Mouse (Mus musculus) large intestine, adult 2 months (tissue): ENCODE measurements at regions not wholly inside any gene's neighbourhood (a gene's known extent, or its start where the extent isn't known, plus 50 kb on each side); places are given as distances from the start of the nearest gene placed in this dataset.

Experiments used
- DNase-seq: peaks from one replicate; pipeline ENCODE4 v3.0.0-alpha.2; 2012; ENCODE audit warnings: low read depth, low spot score
- WGBS: fragments of 180-500 bp; shearing (Covaris S2); methylation state at CpG from one replicate; pipeline ENCODE4 v1.1.7; 2018; 5-methylcytosine and 5-hydroxymethylcytosine counted together

GRCm38 (mm10) chr1:73392077-73392476 is 376.4 kb upstream of the Tnp1 start:
- no peak for DNase-seq
- WGBS = 64% methylated on average over 10 of the region's 10 CpGs

GRCm38 (mm10) chr1:73389976-73390375 is 374.3 kb upstream of the Tnp1 start:
- DNase-seq = no peak
- 85% methylated on average over 3 of the region's 3 CpGs for WGBS

- no peak for DNase-seq
- 79% methylated on average over 3 of the region's 3 CpGs for WGBS
Measured at GRCm38 (mm10) chr1:73389174-73389573, 373.5 kb upstream of the Tnp1 start.

GRCm38 (mm10) chr1:73381578-73381977 is 365.9 kb upstream of the Tnp1 start:
- DNase-seq = no peak
- 46% methylated on average over 9 of the region's 9 CpGs for WGBS

DNA sequence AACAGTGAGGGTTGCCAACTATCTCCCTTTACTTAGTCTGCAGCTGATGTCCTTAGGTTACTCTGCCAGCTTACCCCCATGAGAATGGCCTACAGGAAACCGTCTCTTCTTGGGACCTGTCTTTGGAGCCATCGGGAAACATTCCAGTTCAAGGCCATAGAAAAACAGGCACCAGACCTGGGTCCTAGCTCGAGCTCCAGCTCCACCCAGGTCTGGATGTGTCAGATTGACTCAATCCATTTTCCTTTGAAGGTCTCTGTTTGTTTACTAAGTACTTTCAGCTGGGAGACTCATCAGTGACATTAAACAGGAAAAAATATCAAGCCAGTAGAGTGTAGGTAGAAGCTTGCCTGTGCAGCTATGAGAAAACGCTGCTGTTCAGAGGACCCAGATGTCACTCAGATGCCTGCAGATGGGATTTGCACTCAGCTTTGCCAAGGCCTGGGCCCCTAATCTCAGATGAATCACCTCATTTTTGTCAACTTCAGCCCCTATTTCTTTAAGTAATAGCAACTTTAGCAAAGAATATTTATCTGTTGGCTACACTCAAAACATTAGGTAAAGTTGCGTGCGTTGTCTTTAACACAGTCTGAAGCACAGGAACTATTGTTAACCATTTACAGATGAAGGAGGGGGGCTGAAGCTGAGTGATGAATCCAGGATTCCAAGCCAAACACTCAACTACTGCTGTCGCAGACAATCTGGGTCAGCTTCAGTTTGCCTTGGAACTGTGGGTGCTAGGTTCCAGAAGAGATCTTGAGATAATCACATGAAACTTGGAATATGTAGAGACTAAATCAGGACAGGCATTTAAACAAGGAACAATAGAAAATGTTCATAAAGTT is 359.0 kb upstream of the Tnp1 start:
- 41% methylated on average over 7 of the region's 7 CpGs for WGBS
- no peak for DNase-seq

- no peak for DNase-seq
- 54% methylated on average over 5 of the region's 5 CpGs for WGBS
Measured at GRCm38 (mm10) chr1:73368222-73368621, 352.5 kb upstream of the Tnp1 start.

GRCm38 (mm10) chr1:73365842-73366241 is 350.1 kb upstream of the Tnp1 start:
- WGBS = 55% methylated on average over 4 of the region's 4 CpGs
- DNase-seq = no peak

GRCm38 (mm10) chr1:73364300-73364683 is 348.6 kb upstream of the Tnp1 start:
- WGBS = 77% methylated on average over 7 of the region's 7 CpGs
- DNase-seq = no peak

- no peak for DNase-seq
- WGBS = 25% methylated on average over 7 of the region's 7 CpGs
Measured at GRCm38 (mm10) chr1:73363549-73364299, 348.0 kb upstream of the Tnp1 start.

DNA sequence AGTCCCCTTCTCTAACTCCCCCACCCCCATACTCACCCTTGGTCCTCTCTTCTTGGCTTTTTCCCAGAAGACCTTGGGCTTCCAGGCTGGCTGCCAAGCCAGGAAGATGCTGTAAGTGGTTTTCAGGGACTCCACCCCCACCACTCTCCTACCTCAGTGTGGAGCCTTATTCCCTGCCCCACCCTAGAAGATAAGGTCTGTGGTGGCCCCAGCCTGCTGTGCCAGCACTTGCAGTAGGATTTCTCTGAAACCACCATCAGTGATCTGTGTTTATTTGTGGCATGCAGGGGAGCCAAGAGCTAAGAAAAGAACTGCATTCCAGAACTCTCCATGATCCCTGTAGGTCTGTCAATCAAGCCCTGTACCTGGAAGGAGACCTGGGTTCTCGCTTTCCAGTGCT is 346.4 kb upstream of the Tnp1 start:
- WGBS = 65% methylated on average over 1 of the region's 1 CpGs
- DNase-seq = no peak

GRCm38 (mm10) chr1:73361300-73361699 is 345.6 kb upstream of the Tnp1 start:
- no peak for DNase-seq
- 36% methylated on average over 7 of the region's 7 CpGs for WGBS

GRCm38 (mm10) chr1:73354447-73354846 is 338.7 kb upstream of the Tnp1 start:
- WGBS = 51% methylated on average over 1 of the region's 1 CpGs
- DNase-seq = no peak

GRCm38 (mm10) chr1:73348476-73348875 is 332.8 kb upstream of the Tnp1 start:
- 79% methylated on average over 6 of the region's 6 CpGs for WGBS
- DNase-seq = no peak

GRCm38 (mm10) chr1:73344587-73344986 is 328.9 kb upstream of the Tnp1 start:
- DNase-seq = no peak
- WGBS = 51% methylated on average over 1 of the region's 1 CpGs

DNA sequence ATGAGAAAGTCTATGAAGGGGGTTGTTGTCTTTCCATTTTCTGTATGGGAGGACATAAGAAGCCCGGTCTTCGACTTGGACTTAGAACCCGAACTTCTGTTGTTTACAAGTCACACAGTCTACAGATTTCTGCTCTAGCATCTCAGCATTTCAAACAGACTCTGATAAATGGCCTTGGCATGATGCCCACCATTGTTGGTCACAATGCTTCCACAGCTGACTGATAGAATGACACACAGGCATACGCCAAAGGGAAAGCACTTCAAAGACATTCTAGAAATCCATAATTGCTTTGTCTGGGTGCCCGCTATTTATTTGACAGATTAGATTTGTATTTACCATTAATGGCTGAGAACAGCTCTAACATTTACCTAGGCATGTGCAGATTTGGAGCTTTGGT is 326.2 kb upstream of the Tnp1 start:
- WGBS = 66% methylated on average over 5 of the region's 5 CpGs

GRCm38 (mm10) chr1:73337401-73337800 is 321.7 kb upstream of the Tnp1 start:
- DNase-seq = no peak
- WGBS = 59% methylated on average over 2 of the region's 2 CpGs

More for the DNA sequence above, 326.2 kb upstream of the Tnp1 start:
- no peak for DNase-seq

- 84% methylated on average over 4 of the region's 4 CpGs for WGBS
- no peak for DNase-seq
Measured at GRCm38 (mm10) chr1:73309556-73309955, 293.8 kb upstream of the Tnp1 start.

- WGBS = 79% methylated on average over 4 of the region's 4 CpGs
- DNase-seq = no peak
Measured at GRCm38 (mm10) chr1:73308420-73308819, 292.7 kb upstream of the Tnp1 start.

DNA sequence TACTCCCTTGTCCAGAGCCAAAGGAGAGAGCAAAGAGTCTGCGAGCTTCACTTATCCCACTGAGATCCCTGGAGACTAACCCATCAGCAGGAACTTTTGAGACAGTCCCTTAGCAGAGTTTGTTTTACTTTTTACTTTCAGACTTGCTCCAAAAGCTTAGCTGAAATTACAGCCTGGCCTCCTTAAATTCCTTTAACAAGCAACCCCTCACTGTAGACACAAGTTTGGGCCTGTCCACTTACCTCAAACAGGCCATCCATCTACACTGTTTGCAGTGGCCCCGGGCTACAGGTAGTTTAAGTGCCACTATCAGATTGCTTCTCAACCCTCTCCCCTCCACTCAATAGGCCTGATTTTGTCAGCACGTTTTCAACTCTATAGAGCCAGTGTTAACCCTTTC is 291.5 kb upstream of the Tnp1 start:
- no peak for DNase-seq
- 31% methylated on average over 3 of the region's 3 CpGs for WGBS

DNA sequence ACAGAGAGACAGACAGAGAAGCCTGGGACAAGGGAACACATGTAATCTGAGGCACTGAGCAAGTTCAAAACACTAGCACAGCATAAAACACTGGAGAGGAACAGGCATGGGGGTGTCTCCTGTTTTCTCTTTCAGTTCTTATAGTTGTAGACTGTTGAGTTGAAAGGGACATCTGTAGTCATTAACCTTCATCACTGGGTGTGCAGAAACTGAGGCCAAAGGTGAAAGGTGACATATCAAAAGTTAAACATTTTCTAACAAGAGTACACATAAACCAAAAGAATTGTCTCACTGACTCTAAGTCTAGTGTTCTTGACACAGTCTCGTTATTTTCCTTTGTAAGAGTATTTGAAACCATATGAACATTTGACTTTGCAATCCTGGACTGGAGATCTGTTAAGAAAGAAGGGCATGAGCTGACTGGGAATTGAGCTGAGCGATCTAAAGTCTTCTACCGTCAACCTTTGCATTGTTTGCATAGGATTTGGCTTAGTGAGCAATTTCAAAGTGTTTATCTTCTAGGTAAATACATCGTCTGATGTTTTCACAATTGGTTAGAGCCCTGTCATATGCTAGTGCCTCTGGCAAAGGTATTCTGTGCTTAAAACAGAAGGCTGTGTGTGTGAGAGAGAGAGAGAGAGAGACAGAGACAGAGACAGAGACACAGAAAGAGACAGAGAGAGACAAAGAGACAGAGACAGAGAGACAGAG is 284.4 kb upstream of the Tnp1 start:
- WGBS = 28% methylated on average over 4 of the region's 4 CpGs
- DNase-seq = no peak
